Mouse (Mus musculus) CD4-positive, CD25-positive, alpha-beta regulatory T cell, adult 4 months (primary cell): Measurements from ENCODE around the gene Pilrb2. TPM values are rescaled to one million over a fixed set of nuclear protein-coding genes. Genes with fewer than 3 reads are reported as not detected.

Experiments used
- ATAC-seq: one replicate; pipeline ENCODE4 v1.8.0; 2017
- polyA plus RNA-seq, 2 experiments: library from polyadenylated mRNA; unstranded; fragments of 100-300 nt; shearing (Covaris generic); gene quantifications; one replicate each; pipeline ENCODE4 v1.2.1; 2017

The Pilrb2 gene
- polyA plus RNA-seq, 2 experiments from 2014 or later: 1.9 TPM; not detected in 1

- ATAC-seq: no peak
These were observed 40.1 kb downstream of the Pilrb2 start for GRCm38 (mm10) chr5:137831506-137831905.

GRCm38 (mm10) chr5:137831106-137831505 is 40.5 kb downstream of the Pilrb2 start:
- ATAC-seq: no peak

- ATAC-seq: no peak
These were observed 41.4 kb downstream of the Pilrb2 start for GRCm38 (mm10) chr5:137830238-137830637.

GRCm38 (mm10) chr5:137828694-137829093 is 42.9 kb downstream of the Pilrb2 start:
- ATAC-seq: no peak

GRCm38 (mm10) chr5:137826421-137826820 is 45.2 kb downstream of the Pilrb2 start:
- ATAC-seq: no peak

- ATAC-seq: no peak
These were observed 45.6 kb downstream of the Pilrb2 start for GRCm38 (mm10) chr5:137825971-137826370.

GRCm38 (mm10) chr5:137825030-137825429 is 46.6 kb downstream of the Pilrb2 start:
- no peak for ATAC-seq

GRCm38 (mm10) chr5:137823455-137824045 is 48.1 kb downstream of the Pilrb2 start:
- ATAC-seq: no peak

- ATAC-seq: no peak
These were observed 49.0 kb downstream of the Pilrb2 start for GRCm38 (mm10) chr5:137822602-137823001.

- no peak for ATAC-seq
These were observed 49.5 kb downstream of the Pilrb2 start for GRCm38 (mm10) chr5:137822126-137822525.

- ATAC-seq: no peak
These were observed 54.0 kb downstream of the Pilrb2 start for GRCm38 (mm10) chr5:137817466-137818222.

Other genes starting within 250 kb of the Pilrb2 start
- under 1 TPM; 0.46 to 0.49 TPM for gene Fbxo24, start 242.8 kb downstream of the Pilrb2 start, polyA plus RNA-seq
- 10 to 100 TPM; 46.5 to 81.2 TPM for gene Lrch4, start 242.7 kb downstream of the Pilrb2 start, polyA plus RNA-seq
- gene Gm20605, start 242.6 kb downstream of the Pilrb2 start, polyA plus RNA-seq: 10 to 100 TPM; 11.5 to 15.5 TPM
- gene Sap25, start 230.5 kb downstream of the Pilrb2 start, polyA plus RNA-seq: 10 to 100 TPM; 43.0 to 46.6 TPM
- not detected for gene Irs3, start 226.1 kb downstream of the Pilrb2 start, polyA plus RNA-seq
- 10 to 100 TPM; 14.3 to 15.7 TPM for gene Agfg2, start 187.1 kb downstream of the Pilrb2 start, polyA plus RNA-seq
- under 1 TPM in 1 of 2 experiments, not detected in 1; 0.11 TPM for gene Nyap1, start 130.2 kb downstream of the Pilrb2 start, polyA plus RNA-seq
- 10 to 100 TPM; 49.6 to 62.4 TPM for gene Tsc22d4, start 126.1 kb downstream of the Pilrb2 start, polyA plus RNA-seq
- 1 to 10 TPM; 6.9 to 7.0 TPM for gene Ppp1r35, start 93.0 kb downstream of the Pilrb2 start, polyA plus RNA-seq
- gene Mepce, start 84.2 kb downstream of the Pilrb2 start, polyA plus RNA-seq: 10 to 100 TPM; 27.5 to 32.3 TPM
- gene Zcwpw1, start 84.0 kb downstream of the Pilrb2 start, polyA plus RNA-seq: 10 to 100 TPM; 15.2 to 24.8 TPM
- gene Pilra, start 35.5 kb downstream of the Pilrb2 start, polyA plus RNA-seq: under 1 TPM in 1 of 2 experiments, not detected in 1; 0.51 TPM
- gene Pilrb1, start 13.7 kb downstream of the Pilrb2 start, polyA plus RNA-seq: under 1 TPM in 1 of 2 experiments, not detected in 1; 0.58 TPM
- not detected for gene Cyp3a13, start 49.8 kb upstream of the Pilrb2 start, polyA plus RNA-seq
- under 1 TPM in 1 of 2 experiments, not detected in 1; 0.08 TPM for gene Gjc3, start 91.3 kb upstream of the Pilrb2 start, polyA plus RNA-seq
- gene Azgp1, start 109.7 kb upstream of the Pilrb2 start, polyA plus RNA-seq: not detected
- gene Smok3a, start 149.4 kb upstream of the Pilrb2 start, polyA plus RNA-seq: not detected
- not detected for gene Smok3b, start 149.6 kb upstream of the Pilrb2 start, polyA plus RNA-seq
- not detected for gene Smok3c, start 181.4 kb upstream of the Pilrb2 start, polyA plus RNA-seq
- gene Zkscan1, start 213.3 kb upstream of the Pilrb2 start, polyA plus RNA-seq: 10 to 100 TPM in 1 of 2 experiments, 1 to 10 TPM in 1; 9.2 to 13.0 TPM
- 10 to 100 TPM; 22.8 TPM for gene Zscan21, start 245.1 kb upstream of the Pilrb2 start, polyA plus RNA-seq